Mouse (Mus musculus) macrophage (primary cell): ENCODE measurements at regions not wholly inside any gene's neighbourhood (a gene's known extent, or its start where the extent isn't known, plus 50 kb on each side); places are given as distances from the start of the nearest gene placed in this dataset.

Source experiments
- H3K27ac ChIP-seq: fragments of 350-480 bp; formaldehyde crosslinking; 2 replicates; pipeline ENCODE4 v1.9.0; 2021
- H3K36me3 ChIP-seq: fragments of 350-480 bp; formaldehyde crosslinking; 2 replicates; pipeline ENCODE4 v1.9.0; 2021; ENCODE audit errors: inconsistent target
- H3K4me3 ChIP-seq: fragments of 350-480 bp; formaldehyde crosslinking; 2 replicates; pipeline ENCODE4 v1.9.0; 2021; ENCODE audit errors: inconsistent target
- H3K79me2 ChIP-seq: fragments of 350-480 bp; formaldehyde crosslinking; 2 replicates; pipeline ENCODE4 v1.9.0; 2021; ENCODE audit errors: inconsistent target
- WGBS: methylation state at CpG from one replicate; pipeline ENCODE4 v1.1.7; 2026; ENCODE audit warnings: inconsistent platforms; ENCODE audit not compliant: missing documents; 5-methylcytosine and 5-hydroxymethylcytosine counted together

DNA sequence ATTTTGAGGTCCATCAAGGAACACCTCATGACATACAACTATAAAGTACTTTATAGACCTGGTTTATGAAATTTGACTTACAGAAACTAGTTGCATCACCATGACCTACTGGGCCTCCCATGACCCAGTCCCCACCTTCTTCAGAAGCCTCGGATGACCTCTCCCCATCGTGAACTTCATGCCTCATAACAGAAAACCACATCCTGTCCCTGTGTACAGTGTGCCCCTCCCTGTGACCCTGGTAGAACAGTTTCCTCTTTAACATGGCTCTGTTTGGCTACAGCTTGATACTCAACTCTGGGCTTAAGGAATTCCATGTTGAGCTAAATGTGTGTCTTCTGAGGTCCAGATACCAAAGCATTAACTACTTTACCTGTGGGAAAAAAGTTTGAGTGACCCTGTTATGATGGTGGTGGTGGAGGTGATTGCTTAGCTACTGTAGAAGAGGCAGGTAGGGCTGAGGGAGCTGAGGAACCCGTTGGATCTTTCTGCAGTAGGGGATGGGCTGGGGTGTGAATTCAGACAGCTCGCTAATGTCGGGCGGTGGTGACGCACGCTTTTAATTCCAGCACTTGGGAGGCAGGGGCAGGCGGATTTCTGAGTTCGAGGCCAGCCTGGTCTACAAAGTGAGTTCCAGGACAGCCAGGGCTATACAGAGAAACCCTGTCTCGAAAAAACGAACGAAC lies 58.4 kb upstream of the Mdm1 start:
- Histone ChIP-seq H3K27ac (peak overlapping the region; percentile 98), H3K36me3 (no peaks in the 10 kb centered on the region), H3K79me2 (no peaks in the 10 kb centered on the region), H3K4me3 (no peak overlapping the region)
- WGBS, result 70% methylated on average over 10 of the region's 13 CpGs

DNA sequence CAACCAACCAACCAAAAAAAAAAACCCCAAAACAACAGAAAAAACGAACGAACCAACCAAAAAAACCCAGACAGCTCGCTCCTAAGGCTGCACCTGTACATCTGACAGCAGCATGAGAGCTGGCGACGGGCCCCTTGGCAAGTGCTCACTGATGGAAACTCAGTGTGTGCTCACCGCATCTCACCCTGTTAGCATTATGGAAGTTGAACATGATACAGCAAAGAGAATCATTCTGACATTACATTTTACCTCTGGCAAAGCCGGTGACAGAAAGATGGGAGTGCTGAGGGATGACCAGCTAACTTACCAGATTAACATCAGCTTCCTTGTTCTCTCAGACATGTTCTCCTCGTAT lies 57.9 kb upstream of the Mdm1 start:
- Histone ChIP-seq H3K4me3 (no peak overlapping the region), H3K27ac (peak overlapping the region; percentile 98), H3K36me3 (no peaks in the 10 kb centered on the region), H3K79me2 (no peaks in the 10 kb centered on the region)
- 80% methylated on average over 8 of the region's 8 CpGs for WGBS

DNA sequence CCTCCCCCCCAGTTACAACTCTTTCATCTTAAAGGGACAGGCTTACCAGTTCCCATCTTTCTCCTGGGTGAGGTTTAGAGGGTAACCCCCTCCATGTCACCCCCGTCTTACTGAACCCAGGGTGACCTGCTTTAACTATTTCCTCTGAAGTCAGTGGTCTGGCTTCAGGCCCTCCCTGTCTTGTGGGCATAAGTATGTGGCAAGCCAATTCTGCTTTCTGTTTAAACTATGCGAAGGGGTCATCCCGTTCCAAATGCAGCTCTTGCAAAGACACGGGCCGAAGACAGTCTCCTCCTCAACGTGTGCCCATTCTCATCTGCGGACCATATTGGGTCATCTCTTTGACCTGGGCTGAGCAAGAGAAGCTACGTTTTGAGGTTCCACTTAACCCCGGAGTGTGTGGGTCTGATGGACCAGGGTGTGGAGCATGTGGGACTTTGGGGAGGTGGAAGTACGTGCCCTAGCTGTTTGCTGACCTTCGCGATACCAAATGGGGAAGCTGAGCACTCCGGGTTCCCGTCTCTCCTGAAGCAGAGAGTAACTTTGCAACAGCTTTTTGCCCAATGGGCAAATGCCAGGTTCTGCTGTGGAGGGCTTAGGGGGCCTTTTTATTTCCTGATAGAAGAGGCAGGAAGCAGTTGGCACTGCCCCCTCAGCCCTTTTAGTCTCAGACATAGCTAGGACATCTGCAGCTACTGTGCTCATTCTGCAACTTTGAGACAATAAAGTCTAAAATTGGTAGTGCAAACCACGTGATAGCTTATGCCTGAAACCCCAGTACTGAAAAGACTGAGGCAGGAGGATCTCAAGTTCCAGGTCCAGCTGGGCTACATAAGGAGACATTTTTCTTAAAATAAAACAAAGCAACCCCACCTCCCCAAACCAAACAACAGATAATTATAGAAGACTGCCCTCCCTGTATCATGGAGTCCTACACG lies 56.3 kb upstream of the Mdm1 start:
- H3K36me3 ChIP-seq, result no peaks in the 10 kb centered on the region
- H3K79me2 ChIP-seq, result no peaks in the 10 kb centered on the region
- H3K27ac ChIP-seq, result peak overlapping the region; percentile 98
- 6% methylated on average over 16 of the region's 16 CpGs for WGBS
- H3K4me3 ChIP-seq, result no peak overlapping the region; the same call in 1 of the 2 replicates

DNA sequence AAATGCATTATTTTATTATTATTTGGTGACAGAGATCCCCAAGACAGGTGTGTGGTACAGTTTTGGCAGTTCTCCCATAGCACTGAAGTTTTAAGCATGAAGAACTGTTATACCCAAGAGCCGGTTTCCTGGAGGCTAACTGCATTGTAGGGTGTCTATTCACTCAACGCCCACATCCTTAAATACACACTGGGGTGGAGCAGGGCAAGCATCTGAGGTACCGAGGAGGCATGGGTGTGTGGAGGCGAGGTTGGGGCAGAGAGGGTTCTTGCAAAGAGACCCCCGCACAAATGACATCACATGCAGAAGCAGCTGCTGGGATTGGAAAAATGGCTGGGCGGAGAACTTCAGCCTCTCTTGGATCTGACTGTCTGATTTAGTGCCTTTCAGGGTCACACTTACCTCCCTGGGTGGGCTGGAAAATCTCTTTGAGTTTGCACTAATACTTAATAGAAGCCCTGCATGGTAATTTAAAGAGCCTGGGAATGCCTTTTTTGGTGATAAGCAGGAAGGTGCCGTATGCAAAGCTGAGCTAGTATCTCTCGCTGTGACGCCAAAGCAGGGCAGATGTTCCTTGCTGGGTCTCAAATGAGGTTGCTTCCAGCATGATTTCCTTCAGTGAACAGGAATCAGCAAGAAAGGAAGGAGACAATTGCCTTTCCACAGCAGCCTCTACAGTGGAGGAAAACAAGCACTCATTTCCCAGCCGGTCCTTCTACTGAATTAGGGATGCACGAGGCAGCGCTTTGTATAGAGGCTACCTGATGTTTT lies 53.9 kb upstream of the Mdm1 start:
- H3K27ac ChIP-seq, result 0 out of 2 replicates have a peak overlapping the region, but pooled peaks have one; percentile 98
- WGBS, result 87% methylated on average over 12 of the region's 12 CpGs
- no peaks in the 10 kb centered on the region for H3K79me2 ChIP-seq
- no peaks in the 10 kb centered on the region for H3K36me3 ChIP-seq
- H3K4me3 ChIP-seq, result no peak overlapping the region

DNA sequence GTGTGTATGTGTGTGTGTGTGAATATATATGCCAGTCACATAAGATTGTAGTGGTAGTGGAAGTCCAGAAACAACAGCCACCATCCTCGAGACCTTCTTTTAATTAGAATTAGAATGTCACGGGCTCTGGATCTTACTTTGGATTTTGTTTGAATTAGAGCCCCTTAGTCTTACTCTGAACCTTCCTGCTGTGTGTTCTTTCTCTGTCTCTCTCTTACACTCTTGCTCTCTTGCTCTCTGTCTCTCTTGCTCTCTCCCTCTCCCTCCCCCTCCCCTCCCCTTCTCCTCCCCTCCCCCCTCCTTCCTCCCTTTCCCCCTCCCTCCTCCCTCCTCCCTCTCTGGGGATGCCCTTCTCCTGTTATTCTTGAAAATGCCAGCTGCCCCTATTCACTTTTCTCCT lies 53.1 kb upstream of the Mdm1 start:
- H3K79me2 ChIP-seq, result no peaks in the 10 kb centered on the region
- H3K4me3 ChIP-seq, result no peak overlapping the region
- 95% methylated on average over 2 of the region's 2 CpGs for WGBS
- H3K36me3 ChIP-seq, result no peaks in the 10 kb centered on the region
- no peak overlapping the region for H3K27ac ChIP-seq

DNA sequence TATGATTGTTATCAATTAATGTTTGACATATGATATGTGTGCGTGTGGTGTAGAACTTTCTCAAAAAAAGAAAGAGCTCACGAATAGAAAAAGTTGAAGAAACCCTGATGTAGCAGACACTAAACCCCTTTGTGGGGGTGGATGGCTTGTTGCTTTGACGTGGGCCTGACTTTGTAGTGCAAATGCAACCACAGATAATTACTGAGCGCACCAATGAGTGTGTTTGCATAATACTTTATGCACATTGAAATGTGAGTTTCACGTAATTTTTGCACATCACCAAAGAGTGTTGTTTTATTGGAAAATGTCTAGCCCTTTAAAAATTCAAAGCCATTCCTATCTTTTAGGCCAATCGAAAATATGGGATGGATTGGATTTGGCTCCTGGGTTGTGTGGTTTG lies 51.7 kb upstream of the Mdm1 start:
- 92% methylated on average over 6 of the region's 6 CpGs for WGBS
- H3K4me3 ChIP-seq, result no peak overlapping the region
- H3K36me3 ChIP-seq, result no peaks in the 10 kb centered on the region
- no peak overlapping the region for H3K27ac ChIP-seq
- no peaks in the 10 kb centered on the region for H3K79me2 ChIP-seq

DNA sequence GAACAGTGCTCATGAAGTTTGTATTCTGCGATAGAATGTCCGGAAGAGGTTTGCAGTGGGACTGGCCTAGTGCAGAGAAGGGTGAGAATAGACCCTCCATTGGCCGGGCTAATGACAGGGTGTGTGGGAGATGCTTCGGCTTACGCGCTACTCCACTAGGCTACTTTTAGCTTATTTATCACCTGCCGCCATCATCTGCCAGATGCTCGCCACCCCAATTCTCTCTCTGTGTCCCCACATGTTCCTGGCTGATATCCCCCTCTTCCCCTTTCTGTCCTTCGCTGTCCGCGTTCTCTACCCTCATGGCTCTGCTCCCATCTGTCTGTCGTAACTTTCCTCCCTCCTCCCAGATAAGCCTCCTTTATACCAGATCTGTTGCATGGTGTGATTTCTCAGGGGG lies 50.1 kb upstream of the Mdm1 start:
- Histone ChIP-seq H3K79me2 (no peaks in the 10 kb centered on the region), H3K4me3 (no peak overlapping the region), H3K36me3 (no peaks in the 10 kb centered on the region), H3K27ac (no peak overlapping the region)
- 73% methylated on average over 12 of the region's 12 CpGs for WGBS
